In genomic region chr6:72498950-72499349, GRCm38 (mm10) we compare ENCODE assay signal across 26 mouse cellular contexts. TPM values are rescaled to one million over a fixed set of nuclear protein-coding genes. Genes with fewer than 3 reads are reported as not detected.
A peak's percentile ranks its signal among the peaks of the same experiment; 100 is the strongest.
DNase-seq lines count a peak whose midpoint lies in the region; ATAC-seq and TF ChIP-seq lines count a peak whose summit lies in the region.
"Had no signal": no experiment of that assay in that cellular context is flagged by ENCODE, and none has a peak within 500 bp of the region (broad histone marks: within the 10 kb centered on the region; RNA-seq: fewer than 3 reads in every experiment).

No protein-coding gene starts in this region.

- TF ChIP-seq POLR2A in kidney, adult 2 months (IDR thresholded peaks at IDR 0.05; ENCODE audit: low read depth, low read length) = no peak

- no peak for DNase-seq in kidney, adult 2 months
- peak; percentile 88 for DNase-seq in kidney, postnatal 0 days (ENCODE audit: low spot score)
- no peak for DNase-seq in kidney, adult 11 months
- no peak for DNase-seq in lung, postnatal 4 days
- no peak for DNase-seq in testis, postnatal 10 days (ENCODE audit: low spot score)
- DNase-seq: adrenal gland, adult 2 months; adrenal gland, postnatal 14 days; cerebellum, adult 11 months; cerebellum, adult 2 months; cerebellum, adult 9-11 months; cerebellum, postnatal 25 days; forebrain, postnatal 0 days; gastrocnemius, adult 2 months; gastrocnemius, postnatal 14 days; heart, adult 11 months; heart, postnatal 14 days; heart, postnatal 4 days had no signal

- no peak overlapping the region for H3K4me2 ChIP-seq in kidney, embryonic 14.5 days (replicated peaks; ENCODE audit: low read depth, low read length)
- no peak overlapping the region for H3K4me2 ChIP-seq in kidney, postnatal 0 days (ENCODE audit: low read length)
- no peak overlapping the region for H3K4me2 ChIP-seq in lung, embryonic 16.5 days (ENCODE audit: low read depth, low read length)
- H3K4me2 ChIP-seq: embryonic facial prominence, embryonic 12.5 days; embryonic facial prominence, embryonic 15.5 days; heart, embryonic 12.5 days; heart, embryonic 15.5 days; hindbrain, embryonic 14.5 days had no signal

- no peak overlapping the region for H3K9ac ChIP-seq in kidney, embryonic 14.5 days (ENCODE audit: low read depth, low read length)
- no peak overlapping the region for H3K9ac ChIP-seq in kidney, postnatal 0 days (ENCODE audit: low read depth, low read length)
- H3K9ac ChIP-seq in lung, embryonic 16.5 days (ENCODE audit: low read length) = no peak overlapping the region
- H3K9ac ChIP-seq: embryonic facial prominence, embryonic 12.5 days; embryonic facial prominence, embryonic 15.5 days; forebrain, postnatal 0 days; heart, embryonic 12.5 days; heart, embryonic 15.5 days; hindbrain, embryonic 14.5 days had no signal

- no peak overlapping the region for H3K4me3 ChIP-seq in kidney, embryonic 14.5 days (ENCODE audit: low read length)
- no peak overlapping the region for H3K4me3 ChIP-seq in kidney, adult 2 months (ENCODE audit: insufficient read depth, low read depth, low read length)
- no peak overlapping the region for H3K4me3 ChIP-seq in kidney, postnatal 0 days (replicated peaks; ENCODE audit: low read depth, low read length)
- no peak overlapping the region for H3K4me3 ChIP-seq in lung, embryonic 16.5 days (ENCODE audit: low read length)
- H3K4me3 ChIP-seq: embryonic facial prominence, embryonic 12.5 days; embryonic facial prominence, embryonic 15.5 days; gastrocnemius, adult 2 months; heart, embryonic 12.5 days; heart, embryonic 15.5 days had no signal

- no peak for TF ChIP-seq CTCF in kidney, adult 2 months (conservative IDR thresholded peaks at IDR 0.05; ENCODE audit: insufficient read depth, insufficient read length, low read depth, low read length)
- TF ChIP-seq CTCF in kidney, postnatal 0 days (IDR thresholded peaks at IDR 0.05; ENCODE audit: low read depth) = no peak

- no peaks in the 10 kb centered on the region for H3K9me3 ChIP-seq in kidney, embryonic 14.5 days (ENCODE audit: control insufficient read depth, low read length)
- no peaks in the 10 kb centered on the region for H3K9me3 ChIP-seq in kidney, postnatal 0 days (replicated peaks; ENCODE audit: low read length)
- H3K9me3 ChIP-seq in lung, embryonic 16.5 days (ENCODE audit: control insufficient read depth, low read length) = no peaks in the 10 kb centered on the region
- H3K9me3 ChIP-seq: embryonic facial prominence, embryonic 12.5 days; embryonic facial prominence, embryonic 15.5 days; heart, embryonic 15.5 days had no signal

- 32% methylated on average over 5 of the region's 5 CpGs for WGBS in kidney, embryonic 14.5 days
- 48% methylated on average over 5 of the region's 5 CpGs for WGBS in kidney, adult 2 months
- 31% methylated on average over 5 of the region's 5 CpGs for WGBS in kidney, postnatal 0 days
- WGBS in lung, embryonic 16.5 days = 34% methylated on average over 5 of the region's 5 CpGs

- no peaks in the 10 kb centered on the region for H3K36me3 ChIP-seq in kidney, embryonic 14.5 days (ENCODE audit: control insufficient read depth, insufficient read depth, low read length)
- no peaks in the 10 kb centered on the region for H3K36me3 ChIP-seq in kidney, adult 2 months (ENCODE audit: control insufficient read depth, insufficient read depth, low read length)
- no peaks in the 10 kb centered on the region for H3K36me3 ChIP-seq in kidney, postnatal 0 days (ENCODE audit: insufficient read depth, low read length)
- no peaks in the 10 kb centered on the region for H3K36me3 ChIP-seq in lung, embryonic 16.5 days (ENCODE audit: control insufficient read depth, insufficient read depth, low read length)
- H3K36me3 ChIP-seq: embryonic facial prominence, embryonic 12.5 days; embryonic facial prominence, embryonic 15.5 days; heart, embryonic 12.5 days; heart, embryonic 15.5 days had no signal

- no peaks in the 10 kb centered on the region for H3K27me3 ChIP-seq in kidney, embryonic 14.5 days (ENCODE audit: control insufficient read depth, insufficient read depth, low read length)
- no peaks in the 10 kb centered on the region for H3K27me3 ChIP-seq in kidney, adult 2 months (replicated peaks; ENCODE audit: control insufficient read depth, insufficient read depth, low read length)
- no peaks in the 10 kb centered on the region for H3K27me3 ChIP-seq in kidney, postnatal 0 days (ENCODE audit: insufficient read depth, low read length)
- no peaks in the 10 kb centered on the region for H3K27me3 ChIP-seq in lung, embryonic 16.5 days (ENCODE audit: control insufficient read depth, insufficient read depth, low read depth, low read length)
- H3K27me3 ChIP-seq: embryonic facial prominence, embryonic 12.5 days; embryonic facial prominence, embryonic 15.5 days; heart, embryonic 12.5 days; heart, embryonic 15.5 days had no signal

- H3K4me1 ChIP-seq in kidney, embryonic 14.5 days (ENCODE audit: control insufficient read depth, insufficient read depth, low read length) = no peaks in the 10 kb centered on the region
- H3K4me1 ChIP-seq in kidney, adult 2 months (ENCODE audit: control insufficient read depth, insufficient read depth, low read length) = peaks cover under 1% of the 10 kb centered on the region
- H3K4me1 ChIP-seq in kidney, postnatal 0 days (replicated peaks; ENCODE audit: insufficient read depth, low read length) = no peaks in the 10 kb centered on the region
- H3K4me1 ChIP-seq in lung, embryonic 16.5 days (replicated peaks; ENCODE audit: control insufficient read depth, insufficient read depth, low read length) = no peaks in the 10 kb centered on the region

- ATAC-seq in kidney, embryonic 14.5 days (ENCODE audit: low FRiP score, low TSS enrichment) = peak; percentile 68; the same call in 1 of the 2 replicates
- 0 out of 2 replicates have a peak, but pooled peaks have one; percentile 33 for ATAC-seq in kidney, postnatal 0 days (replicated peaks; ENCODE audit: low FRiP score, low read depth)
- ATAC-seq in lung, embryonic 16.5 days (ENCODE audit: low read depth) = 0 out of 2 replicates have a peak, but pooled peaks have one; percentile 18
- ATAC-seq: CD4-positive, CD25-positive, alpha-beta regulatory T cell, adult 4 months; forebrain, embryonic 14.5 days; forebrain, postnatal 0 days had no signal

- H3K27ac ChIP-seq in kidney, embryonic 14.5 days (ENCODE audit: low read depth, low read length) = no peak overlapping the region
- no peak overlapping the region for H3K27ac ChIP-seq in kidney, adult 2 months (ENCODE audit: insufficient read depth, low read depth, low read length)
- no peak overlapping the region; the same call in 1 of the 2 replicates for H3K27ac ChIP-seq in kidney, postnatal 0 days
- no peak overlapping the region for H3K27ac ChIP-seq in lung, embryonic 16.5 days (ENCODE audit: low read length)
- H3K27ac ChIP-seq: embryonic facial prominence, embryonic 12.5 days; gastrocnemius, adult 2 months; heart, embryonic 15.5 days; hindbrain, embryonic 14.5 days had no signal

RNA-seq across cellular contexts. Expression of gene Sh2d6, which starts 22.6 kb away (rescaled TPM):
- not detected in 2 replicates for polyA plus RNA-seq in kidney, embryonic 14.5 days (2014; fragmentation: Nextera tagmentation; extraction: Ambion mirVana)
- 0.09 and 0.12 TPM in 2 replicates for polyA plus RNA-seq in kidney, adult 2 months (2012; rRNA removed)
- 0.10 TPM in 1 of 2 replicates, not detected in the other for polyA plus RNA-seq in kidney, postnatal 0 days (2015; fragmentation: Nextera tagmentation; extraction: Ambion mirVana)
- polyA plus RNA-seq in lung, embryonic 16.5 days (2015; fragmentation: Nextera tagmentation; extraction: Ambion mirVana) = not detected in 2 replicates
- polyA plus RNA-seq: CD4-positive, CD25-positive, alpha-beta regulatory T cell, adult 4 months; embryonic facial prominence, embryonic 12.5 days; heart, embryonic 12.5 days; heart, embryonic 15.5 days had no signal

RNA-seq across cellular contexts. Expression of gene Capg, which starts 45.2 kb away (rescaled TPM):
- polyA plus RNA-seq in kidney, embryonic 14.5 days (2014; fragmentation: Nextera tagmentation; extraction: Ambion mirVana) = 63.8 and 66.6 TPM in 2 replicates
- 64.3 and 70.9 TPM in 2 replicates for polyA plus RNA-seq in kidney, adult 2 months (2012; rRNA removed)
- polyA plus RNA-seq in kidney, postnatal 0 days (2015; fragmentation: Nextera tagmentation; extraction: Ambion mirVana) = 129 and 131 TPM in 2 replicates
- polyA plus RNA-seq in lung, embryonic 16.5 days (2015; fragmentation: Nextera tagmentation; extraction: Ambion mirVana) = 75.8 and 82.9 TPM in 2 replicates

RNA-seq across cellular contexts. Expression of gene Mat2a, which starts 59.6 kb away (rescaled TPM):
- polyA plus RNA-seq in kidney, embryonic 14.5 days (2014; fragmentation: Nextera tagmentation; extraction: Ambion mirVana) = 322 and 463 TPM in 2 replicates
- polyA plus RNA-seq in kidney, adult 2 months (2012; rRNA removed) = 150 and 168 TPM in 2 replicates
- polyA plus RNA-seq in kidney, postnatal 0 days (2015; fragmentation: Nextera tagmentation; extraction: Ambion mirVana) = 320 and 335 TPM in 2 replicates
- 336 and 340 TPM in 2 replicates for polyA plus RNA-seq in lung, embryonic 16.5 days (2015; fragmentation: Nextera tagmentation; extraction: Ambion mirVana)

Comparison
In these comparisons a context has a peak if more than half of its experiments do, and no peak if none do; other contexts are left out.
1. ATAC-seq: peak in every context shown above with its lines; median percentile 68 in kidney, embryonic 14.5 days; 33 in kidney, postnatal 0 days; 18 in lung, embryonic 16.5 days.